Mouse (Mus musculus): ENCODE measurements around the gene Cyp2w1. TPM values are rescaled to one million over a fixed set of nuclear protein-coding genes. Genes with fewer than 3 reads are reported as not detected.

Gene Cyp2w1
- polyA plus RNA-seq, 1 experiment from 2014 or later: not detected

MicroRNAs within 50 kb of the gene (microRNA counts, 519-probe panel; counts per million panel counts)
- microRNA mmu-miR-339-3p: not detected
- not detected for microRNA mmu-miR-339-5p

Small RNA genes within 50 kb of the gene (microRNA-seq; reads per million reads assigned to microRNA genes)
- 320 reads per million, percentile 67 among the genes with 10 or more reads in this experiment for gene Mir339

Other genes with a start within 250 kb of the Cyp2w1 start
- 169 and 190 TPM in 2 replicates for gene Prkar1b, start 202.6 kb upstream of the Cyp2w1 start, polyA plus RNA-seq (2014; fragmentation: Nextera tagmentation; extraction: Ambion mirVana)
- gene Dnaaf5, start 202.4 kb upstream of the Cyp2w1 start, polyA plus RNA-seq (2014; fragmentation: Nextera tagmentation; extraction: Ambion mirVana): 2.9 and 4.0 TPM in 2 replicates
- 41.8 and 48.3 TPM in 2 replicates for gene Sun1, start 152.0 kb upstream of the Cyp2w1 start, polyA plus RNA-seq (2014; fragmentation: Nextera tagmentation; extraction: Ambion mirVana)
- gene Get4, start 100.3 kb upstream of the Cyp2w1 start, polyA plus RNA-seq (2014; fragmentation: Nextera tagmentation; extraction: Ambion mirVana): 113 and 119 TPM in 2 replicates
- gene Adap1, start 27.0 kb upstream of the Cyp2w1 start, polyA plus RNA-seq (2014; fragmentation: Nextera tagmentation; extraction: Ambion mirVana): 38.6 and 64.0 TPM in 2 replicates
- gene Cox19, start 1.2 kb upstream of the Cyp2w1 start, polyA plus RNA-seq (2014; fragmentation: Nextera tagmentation; extraction: Ambion mirVana): 129 and 130 TPM in 2 replicates
- gene Gpr146, start 25.1 kb downstream of the Cyp2w1 start, polyA plus RNA-seq (2014; fragmentation: Nextera tagmentation; extraction: Ambion mirVana): 1.2 and 1.8 TPM in 2 replicates
- 0.29 and 0.58 TPM in 2 replicates for gene C130050O18Rik, start 52.7 kb downstream of the Cyp2w1 start, polyA plus RNA-seq (2014; fragmentation: Nextera tagmentation; extraction: Ambion mirVana)
- gene Gper1, start 70.5 kb downstream of the Cyp2w1 start, polyA plus RNA-seq (2014; fragmentation: Nextera tagmentation; extraction: Ambion mirVana): 9.2 and 9.6 TPM in 2 replicates
- 10.8 and 12.8 TPM in 2 replicates for gene 3110082I17Rik, start 107.9 kb downstream of the Cyp2w1 start, polyA plus RNA-seq (2014; fragmentation: Nextera tagmentation; extraction: Ambion mirVana)
- gene Zfand2a, start 131.9 kb downstream of the Cyp2w1 start, polyA plus RNA-seq (2014; fragmentation: Nextera tagmentation; extraction: Ambion mirVana): 14.0 and 14.1 TPM in 2 replicates
- 39.6 and 44.0 TPM in 2 replicates for gene Uncx, start 190.9 kb downstream of the Cyp2w1 start, polyA plus RNA-seq (2014; fragmentation: Nextera tagmentation; extraction: Ambion mirVana)

Data from midbrain, embryonic 14.5 days (tissue).